Mouse (Mus musculus): Measurements from ENCODE around the gene Mrpl43.

DNA sequence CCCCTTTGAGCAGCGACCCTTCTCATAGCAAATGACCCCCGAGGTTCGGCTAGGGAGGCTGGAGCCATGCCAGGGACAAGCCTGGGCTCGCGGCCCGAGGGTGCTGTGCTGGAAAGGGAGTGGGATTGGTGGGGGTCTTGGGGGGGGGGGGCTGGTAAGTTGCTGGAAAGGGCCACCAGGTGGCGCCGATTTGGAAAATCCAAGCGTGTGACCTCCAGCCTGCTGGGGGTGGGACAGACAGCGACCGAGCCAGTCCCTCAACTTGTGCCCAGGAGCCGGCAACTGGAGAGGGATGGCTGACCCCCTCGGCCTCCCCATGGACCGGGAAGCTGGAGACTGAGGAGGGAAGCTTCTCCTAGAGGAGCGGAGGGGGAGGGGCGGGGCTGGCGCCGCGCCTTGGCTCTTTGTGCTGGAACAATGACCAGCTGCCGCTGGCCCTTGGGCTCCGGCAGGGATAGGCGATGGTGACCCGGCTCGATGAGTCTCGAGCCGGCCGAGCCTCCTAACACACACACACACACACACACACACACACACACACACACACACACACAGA is 11.1 kb upstream of the Mrpl43 start:
- TF ChIP-seq ZC3H11A (IDR thresholded peaks at IDR 0.05; ENCODE audit: borderline replicate concordance, low read depth, low read length) (no peak), HCFC1 (IDR thresholded peaks at IDR 0.05; ENCODE audit: borderline replicate concordance, insufficient read depth, low read length) (no peak), CHD2 (IDR thresholded peaks at IDR 0.05; ENCODE audit: low read depth, low read length) (no peak)
